Mouse (Mus musculus): Measurements from ENCODE around the gene Obscn. TPM values are rescaled to one million over a fixed set of nuclear protein-coding genes. Genes with fewer than 3 reads are reported as not detected.

Gene Obscn
- polyA plus RNA-seq, 2 experiments from 2014 or later: not detected

GRCm38 (mm10) chr11:59138537-59139486, 2.6 kb upstream of the Obscn start:
- ATAC-seq: no peak

DNA sequence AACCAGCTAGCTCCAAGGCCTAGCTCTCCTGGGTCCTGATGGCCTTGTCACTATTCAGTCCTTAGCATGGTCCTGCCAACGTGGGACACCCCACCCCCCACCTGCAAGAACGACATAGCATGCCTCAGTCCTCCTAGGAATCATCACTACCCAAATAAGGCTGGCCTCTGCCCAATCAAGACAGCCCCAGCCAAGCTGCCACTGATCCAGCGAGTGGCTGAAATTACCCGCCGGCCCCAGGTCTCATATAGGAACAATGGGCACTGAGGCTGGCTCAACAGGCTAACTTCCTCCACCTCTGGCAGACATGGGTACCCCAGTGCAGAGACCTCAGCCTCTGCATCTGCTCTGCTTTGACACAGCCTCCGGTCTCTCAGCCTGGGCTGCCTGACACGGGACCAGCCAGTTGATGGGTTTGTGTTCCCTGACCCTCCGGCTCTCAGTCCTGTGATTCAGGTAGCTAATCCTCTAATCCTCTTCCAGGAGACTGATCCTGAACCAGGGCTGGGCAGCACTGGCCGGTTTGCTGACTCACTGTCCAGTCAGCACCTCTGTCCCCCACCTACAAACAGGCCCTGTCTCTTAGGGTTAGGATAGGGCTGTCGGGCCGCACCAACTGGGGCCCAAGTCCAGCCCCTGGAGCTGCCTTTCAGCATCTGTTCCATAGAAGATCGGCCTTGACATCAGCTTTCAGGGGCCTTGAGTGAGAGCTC, 948 bp upstream of the Obscn start:
- no peak for ATAC-seq

GRCm38 (mm10) chr11:59135051-59135820, 966 bp downstream of the Obscn start:
- no peak for ATAC-seq

DNA sequence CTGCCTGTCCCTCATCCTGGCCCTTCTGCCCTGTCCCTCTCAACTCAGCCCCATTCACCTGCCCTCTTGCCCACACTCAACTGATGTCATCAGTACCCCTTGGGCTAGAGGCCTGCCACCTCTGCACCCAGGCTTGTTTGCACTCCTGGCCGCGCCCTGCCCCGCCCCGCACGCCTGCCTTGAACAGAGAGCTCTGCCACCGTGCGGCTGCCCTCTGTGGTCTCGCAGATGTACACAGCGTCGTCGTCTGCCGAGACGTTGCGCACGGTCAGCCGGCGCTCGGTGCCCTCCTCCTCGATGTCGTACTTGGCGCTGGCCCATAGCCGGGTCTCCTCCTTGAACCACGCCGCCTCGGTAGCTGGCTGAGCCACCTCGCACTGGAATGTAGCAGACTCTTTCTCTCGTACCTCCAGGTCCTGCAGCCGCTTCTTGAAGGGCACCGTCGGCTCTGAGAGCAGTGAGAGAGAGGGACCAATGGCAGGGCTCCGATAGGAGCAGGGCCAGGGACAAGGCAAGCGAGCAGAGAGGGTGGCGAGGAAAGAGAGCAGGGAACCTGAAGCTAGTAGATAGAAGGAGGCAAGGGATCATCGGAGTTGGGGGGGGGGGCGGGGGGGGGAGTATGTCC, 1.7 kb downstream of the Obscn start:
- ATAC-seq: no peak

DNA sequence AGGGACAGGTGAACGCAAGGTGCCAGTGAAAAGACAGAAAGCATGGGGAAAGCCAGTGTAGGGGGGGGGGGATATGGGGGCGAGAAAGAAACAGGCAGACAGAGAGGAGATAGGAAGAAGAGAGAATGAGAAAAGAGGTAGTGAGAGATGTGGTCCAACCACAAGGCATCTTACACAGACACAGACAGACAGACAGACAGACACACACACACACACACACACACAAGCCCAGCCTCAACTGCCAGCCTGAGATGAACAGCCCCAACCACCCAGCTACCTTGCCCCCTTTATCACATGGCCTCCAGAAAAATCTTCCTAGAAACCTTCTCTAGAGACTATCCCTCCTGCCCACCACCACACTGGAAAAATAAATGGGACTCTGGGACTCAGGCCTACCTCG, 4.1 kb downstream of the Obscn start:
- ATAC-seq: no peak

DNA sequence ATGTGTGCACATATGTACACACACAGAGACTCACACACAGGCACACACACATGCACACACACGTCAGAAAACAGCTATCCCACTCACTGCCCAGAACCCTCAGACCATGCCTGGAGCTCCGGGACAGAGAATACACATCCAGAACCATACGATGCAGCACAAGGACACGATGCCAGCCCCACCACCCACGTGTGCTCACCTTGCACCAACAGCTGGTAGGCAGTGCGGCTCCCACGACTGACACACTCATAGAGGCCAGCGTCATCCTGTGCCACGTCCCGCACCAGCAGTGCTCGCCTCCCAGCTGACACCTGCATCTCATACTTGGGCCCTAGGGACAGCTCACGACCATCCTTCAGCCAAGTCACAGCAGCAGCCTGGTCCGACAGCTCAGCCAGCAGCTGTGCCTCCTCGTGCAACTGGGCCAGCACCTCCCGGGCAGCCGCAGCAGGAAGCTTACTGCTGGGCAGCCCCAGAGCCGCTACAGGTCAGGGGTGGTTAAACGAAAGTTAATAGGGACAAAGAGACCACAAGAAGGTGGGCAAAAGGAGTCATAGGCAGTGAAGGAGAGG, 4.8 kb downstream of the Obscn start:
- no peak for ATAC-seq

DNA sequence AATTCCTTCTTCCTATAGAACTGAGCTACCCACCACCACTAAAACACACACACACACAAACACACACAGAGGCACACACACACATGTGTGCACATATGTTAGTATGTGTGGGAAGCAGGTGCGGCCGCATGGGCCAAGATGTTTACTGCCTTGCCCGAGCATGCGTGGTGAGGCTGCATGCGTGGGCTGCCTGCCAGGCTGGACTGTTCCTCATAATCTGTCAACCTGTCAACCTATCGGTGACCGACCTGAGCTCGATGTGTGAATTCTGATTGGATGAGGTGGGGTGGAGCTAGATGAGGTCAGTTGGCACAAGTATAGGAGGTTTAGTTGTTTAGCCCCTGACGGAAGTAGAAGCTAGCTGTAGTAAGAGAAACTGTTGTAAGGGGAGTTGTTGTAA, 5.4 kb downstream of the Obscn start:
- ATAC-seq: no peak

DNA sequence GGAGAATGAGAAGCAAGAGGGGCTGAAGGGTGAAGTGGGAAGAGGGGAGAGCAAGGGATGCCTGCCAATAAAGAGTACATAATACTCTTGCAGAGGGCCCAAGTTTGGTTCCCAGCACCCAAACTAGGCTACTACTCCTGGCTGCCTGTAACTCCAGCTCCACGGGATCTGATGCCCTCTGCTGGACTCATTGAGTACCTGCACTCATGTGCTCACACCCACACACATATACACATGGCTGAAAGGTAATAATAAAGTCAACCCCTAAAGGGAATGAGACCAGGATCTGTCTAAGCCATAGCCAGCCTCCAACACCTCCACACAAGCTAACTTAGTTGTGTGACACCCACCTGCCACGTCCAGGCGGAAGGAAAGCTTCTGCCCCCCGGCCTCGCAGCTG, 30.3 kb downstream of the Obscn start:
- no peak for ATAC-seq

DNA sequence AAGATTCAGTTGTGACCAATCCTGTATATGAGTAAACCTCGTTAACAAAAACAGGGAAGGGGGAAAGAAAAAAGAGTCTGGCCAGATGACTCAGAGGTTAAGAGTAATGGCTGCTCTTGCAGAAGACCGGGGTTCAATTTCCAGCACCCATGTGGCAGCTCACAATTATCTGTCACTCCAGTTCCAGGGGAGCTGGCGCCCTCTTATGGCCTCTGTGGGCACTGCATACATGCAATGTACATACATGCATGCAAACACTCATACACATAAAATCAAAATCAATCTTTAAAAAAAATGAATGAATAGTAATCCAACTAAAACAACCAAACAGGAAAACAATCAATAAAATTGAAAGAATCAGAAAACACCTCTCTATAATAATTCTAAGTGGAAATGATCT, 33.9 kb downstream of the Obscn start:
- ATAC-seq: no peak

GRCm38 (mm10) chr11:59098339-59098738, 37.9 kb downstream of the Obscn start:
- ATAC-seq: no peak

- ATAC-seq: no peak
Observed at GRCm38 (mm10) chr11:59097770-59098169, 38.4 kb downstream of the Obscn start.

DNA sequence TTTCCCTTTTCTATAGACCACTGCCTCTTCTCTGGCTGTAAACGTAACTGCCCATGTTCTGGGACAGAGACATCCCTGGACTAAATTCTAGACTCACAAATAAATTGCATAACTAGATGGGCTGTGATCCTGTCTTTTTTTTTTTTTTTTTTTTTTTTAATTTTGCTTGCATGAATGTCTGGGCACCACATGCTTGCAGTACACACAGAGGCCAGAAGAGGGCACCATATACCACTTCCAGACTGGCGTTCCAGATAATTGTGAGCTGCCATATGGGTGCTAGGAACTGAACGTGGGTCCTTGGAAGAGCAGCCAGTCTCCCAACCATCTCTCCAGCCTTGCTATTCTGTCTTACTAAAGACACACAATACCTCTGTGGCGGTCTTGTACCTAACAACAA, 42.0 kb downstream of the Obscn start:
- no peak for ATAC-seq

DNA sequence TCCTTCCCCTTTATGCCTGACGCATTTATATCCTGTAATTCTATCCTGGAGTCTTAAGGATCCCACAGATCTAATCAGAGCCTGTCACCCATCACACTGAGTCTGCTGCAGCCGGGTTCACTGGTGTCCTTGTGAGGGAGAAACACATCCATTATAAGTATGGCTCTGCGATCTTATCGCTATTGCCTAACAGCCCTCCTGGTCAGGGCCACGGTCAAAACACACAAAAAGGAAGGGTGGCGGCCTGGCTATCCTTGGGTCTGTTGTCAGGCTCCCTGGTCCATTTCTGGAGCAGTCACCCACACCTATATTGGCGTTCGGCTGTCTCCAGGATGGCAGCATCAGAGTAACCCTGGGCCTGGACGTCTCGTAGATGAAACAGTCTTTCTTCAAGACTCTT, 48.6 kb downstream of the Obscn start:
- no peak for ATAC-seq

DNA sequence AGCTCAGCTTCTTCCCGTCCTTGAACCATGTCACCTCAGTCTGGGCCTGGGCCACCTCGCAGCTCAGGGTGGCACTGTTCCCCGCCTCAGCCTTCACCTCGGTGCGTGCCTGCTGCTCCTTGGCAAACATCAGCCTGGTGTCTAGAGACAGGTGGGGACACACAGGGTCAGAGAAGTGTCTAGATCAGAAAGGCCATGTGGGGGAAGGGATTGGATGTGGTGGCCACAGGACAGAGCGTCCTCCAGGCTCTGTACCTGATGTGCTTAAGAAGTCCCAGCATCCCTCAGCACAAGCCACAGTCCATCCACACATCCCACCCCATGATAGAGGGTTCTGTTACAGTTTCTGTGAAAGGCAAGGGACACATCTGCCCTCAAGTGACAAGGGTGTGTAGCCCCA, 51.0 kb downstream of the Obscn start:
- ATAC-seq: no peak

DNA sequence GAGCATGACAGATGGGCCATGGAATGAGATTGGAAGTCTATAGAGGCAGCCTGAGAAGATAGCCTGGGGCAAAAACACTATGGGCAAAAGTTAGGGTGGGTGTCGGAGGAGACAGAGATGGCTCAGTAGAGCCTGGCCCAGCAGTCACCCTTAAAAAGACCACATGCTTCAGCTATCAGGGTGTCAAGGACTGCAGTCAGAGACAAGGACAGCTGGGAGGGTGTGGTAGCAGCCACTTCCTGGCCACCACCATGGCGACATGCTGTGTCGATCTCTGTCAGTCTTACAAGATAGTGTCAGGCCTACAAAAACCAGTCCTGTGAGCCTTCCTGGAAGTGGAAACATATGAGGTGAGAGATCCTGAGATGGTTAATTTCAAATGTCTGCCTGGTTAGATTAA, 53.1 kb downstream of the Obscn start:
- ATAC-seq: no peak

DNA sequence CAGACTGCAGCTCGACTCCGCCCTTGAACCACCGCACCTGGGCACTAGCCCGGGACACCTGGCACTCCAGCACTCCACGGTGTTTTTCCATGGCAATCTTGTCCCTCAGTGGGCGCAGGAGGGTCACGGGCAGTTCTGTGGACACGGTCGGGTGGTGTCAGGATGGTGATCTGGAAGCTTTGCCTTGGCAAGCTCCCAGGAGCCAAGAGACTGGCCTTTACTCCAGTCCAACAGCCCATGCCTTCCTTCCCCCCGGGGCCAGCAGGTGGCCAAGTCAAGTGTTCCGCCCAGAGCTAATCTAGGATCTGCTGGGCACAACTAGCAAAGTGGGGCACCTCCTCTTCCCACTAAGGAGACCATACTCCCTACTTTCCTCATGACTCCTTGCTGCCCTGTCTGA, 57.9 kb downstream of the Obscn start:
- ATAC-seq: no peak

- no peak for ATAC-seq
Observed at GRCm38 (mm10) chr11:59070321-59070720, 65.9 kb downstream of the Obscn start.

DNA sequence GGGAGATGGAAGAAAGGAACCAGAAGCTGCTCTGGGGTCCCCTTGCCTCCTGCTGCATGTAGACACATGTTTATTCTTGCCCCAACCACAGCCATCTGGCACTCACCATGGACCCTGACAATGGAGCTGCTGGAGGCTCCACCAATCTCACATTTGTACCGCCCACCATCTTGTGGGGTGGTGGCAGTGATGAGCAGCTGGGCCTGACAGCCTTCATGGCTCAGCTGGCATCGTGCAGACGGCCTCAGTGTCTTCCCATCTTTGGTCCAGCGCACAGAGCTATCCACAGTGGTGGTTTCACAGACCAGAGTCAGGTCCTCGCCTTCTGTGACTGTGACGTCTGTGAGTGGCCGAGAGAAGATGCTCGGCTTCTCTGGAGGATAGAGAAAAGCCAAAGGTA, 67.3 kb downstream of the Obscn start:
- no peak for ATAC-seq

DNA sequence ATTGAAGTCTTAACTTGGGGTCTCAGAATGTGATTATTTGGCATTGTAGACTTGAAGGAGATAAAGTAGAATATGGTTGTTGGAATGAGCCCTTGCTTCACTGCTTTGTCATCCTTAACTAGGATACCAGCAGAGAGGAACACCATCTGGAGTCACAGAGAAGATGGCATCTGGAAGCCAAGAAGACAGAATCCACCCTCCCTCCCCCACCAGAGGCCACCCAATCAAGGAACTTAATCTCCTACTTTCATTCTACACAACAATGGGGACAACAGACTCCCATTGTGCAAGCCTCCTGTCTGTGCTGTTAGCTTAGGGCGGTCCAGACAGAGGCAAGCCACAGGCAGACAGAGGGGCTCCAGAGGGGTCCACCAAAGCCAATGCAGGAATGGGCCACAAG, 67.8 kb downstream of the Obscn start:
- no peak for ATAC-seq

GRCm38 (mm10) chr11:59067921-59068320, 68.3 kb downstream of the Obscn start:
- no peak for ATAC-seq

DNA sequence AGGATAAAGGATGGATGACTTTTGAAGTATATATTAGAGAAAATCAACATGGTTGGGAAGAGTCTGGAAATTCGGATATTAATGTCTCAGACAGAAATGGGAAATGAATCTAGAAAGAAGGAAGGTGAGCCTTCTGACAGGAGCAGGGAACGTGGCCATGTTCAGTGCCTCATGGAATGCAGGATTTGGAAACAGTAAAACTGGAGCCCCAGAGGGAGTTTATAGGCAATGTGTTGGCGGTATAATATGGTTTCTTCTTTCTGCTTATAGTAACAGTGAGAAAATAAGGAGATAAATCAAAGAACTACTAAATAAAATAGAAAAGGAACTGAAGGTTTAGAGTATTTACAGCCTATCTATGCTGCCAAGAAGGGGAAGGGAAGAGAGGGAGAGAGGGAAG, 78.2 kb downstream of the Obscn start:
- no peak for ATAC-seq

DNA sequence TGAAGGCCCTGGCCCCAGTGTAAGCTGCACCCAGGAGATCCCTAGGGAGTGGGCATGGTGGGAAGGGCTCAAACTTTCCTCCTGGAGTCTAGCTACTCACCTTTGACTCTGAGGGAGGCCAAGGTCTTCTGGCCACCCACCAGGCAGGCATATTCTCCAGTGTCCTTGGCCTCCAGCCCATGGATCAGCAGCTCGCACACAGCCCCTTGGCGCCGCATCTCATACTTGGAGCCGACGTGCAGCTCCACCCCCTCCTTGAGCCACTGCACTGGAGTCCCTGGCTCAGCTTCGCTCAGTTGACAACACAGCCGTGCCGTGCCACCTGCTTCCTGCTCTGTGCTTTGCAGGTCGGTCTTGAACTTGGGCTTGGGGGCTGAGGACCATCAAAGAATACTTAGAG, 85.2 kb downstream of the Obscn start:
- ATAC-seq: no peak

All from activated CD4-positive, CD25-positive, alpha-beta regulatory T cell, adult 4 months (primary cell).